Mouse (Mus musculus) adrenal gland, adult 2 months (tissue): ENCODE data around the gene Defb13. TPM values are rescaled to one million over a fixed set of nuclear protein-coding genes. Genes with fewer than 3 reads are reported as not detected.
"Not testable (repeated sequence)": the region's sequence is repeated elsewhere in the genome, so short reads cannot be mapped to it uniquely, and the experiment has no call there.

Source experiments
- DNase-seq: peaks from one replicate; pipeline ENCODE4 v3.0.0; 2021
- long read RNA-seq: library from polyadenylated mRNA; stranded (forward); transcript quantifications from one replicate; pipeline ENCODE4 v2.0.0, GENCODE M21; 2021
- polyA plus RNA-seq: library from polyadenylated mRNA; depleted of rRNA; stranded (reverse); fragments of >200 nt; gene quantifications from 2 replicates; pipeline ENCODE4 v1.2.3, GENCODE M21; 2012; rRNA removed
- total RNA-seq, 2 experiments: library from RNA; stranded (reverse); gene quantifications; 2 replicates each; pipeline ENCODE4 v1.2.3; 2021

Defb13 gene
- total RNA-seq (not detected), polyA plus RNA-seq (not detected in 2 replicates)
- long read RNA-seq = 0 reads

- DNase-seq = no peak
Measured at GRCm38 (mm10) chr8:21946462-21946861, at the start of gene Defb13. TSS of gene Defb13 (plus strand) at chr8:21946762.

GRCm38 (mm10) chr8:21906290-21906689, 40.3 kb upstream of the Defb13 start, which contains the start of gene Defb11:
TSS of gene Defb11 (minus strand) at chr8:21906412.
- DNase-seq = not testable (repeated sequence)

GRCm38 (mm10) chr8:21911931-21912330, 34.6 kb upstream of the Defb13 start:
- no peak for DNase-seq

- no peak for DNase-seq
Measured at GRCm38 (mm10) chr8:21912554-21912953, 34.0 kb upstream of the Defb13 start.

GRCm38 (mm10) chr8:21915625-21916024, 30.9 kb upstream of the Defb13 start:
- DNase-seq = no peak

- not testable (repeated sequence) for DNase-seq
Measured at GRCm38 (mm10) chr8:21930754-21931153, 15.8 kb upstream of the Defb13 start.

- no peak for DNase-seq
Measured at GRCm38 (mm10) chr8:21932610-21933009, 14.0 kb upstream of the Defb13 start, which contains the start of gene Defb15. TSS of gene Defb15 (minus strand) at chr8:21932710.

GRCm38 (mm10) chr8:21938052-21938451, 8.5 kb upstream of the Defb13 start, which contains the start of gene Defb35:
TSS of gene Defb35 (plus strand) at chr8:21938352.
- not testable (repeated sequence) for DNase-seq

GRCm38 (mm10) chr8:21947311-21948017, 902 bp downstream of the Defb13 start:
- DNase-seq = no peak

GRCm38 (mm10) chr8:21955321-21955720, 8.8 kb downstream of the Defb13 start:
- DNase-seq = peak; percentile 38

- no peak for DNase-seq
Measured at GRCm38 (mm10) chr8:21956336-21956735, 9.8 kb downstream of the Defb13 start.

- DNase-seq = no peak
Measured at GRCm38 (mm10) chr8:21958414-21958813, 11.9 kb downstream of the Defb13 start, which contains the start of gene Fam90a1a. TSS of gene Fam90a1a (plus strand) at chr8:21958714.

- DNase-seq = no peak
Measured at GRCm38 (mm10) chr8:21966646-21967045, 20.1 kb downstream of the Defb13 start.

- DNase-seq = no peak
Measured at GRCm38 (mm10) chr8:21969475-21969874, 22.9 kb downstream of the Defb13 start, which contains the start of gene Ccdc70. TSS of gene Ccdc70 (plus strand) at chr8:21969775.

- DNase-seq = no peak
Measured at GRCm38 (mm10) chr8:21978193-21978592, 31.6 kb downstream of the Defb13 start.

GRCm38 (mm10) chr8:21981664-21982337, 35.2 kb downstream of the Defb13 start:
- DNase-seq = no peak

GRCm38 (mm10) chr8:21992184-21992583, 45.6 kb downstream of the Defb13 start:
- peak; percentile 64 for DNase-seq

GRCm38 (mm10) chr8:21995181-21995580, 48.6 kb downstream of the Defb13 start:
- no peak for DNase-seq

Other genes with a start within 250 kb of the Defb13 start
- not detected for gene AY761184, start 243.1 kb upstream of the Defb13 start, total RNA-seq
- gene AY761184, start 243.1 kb upstream of the Defb13 start, polyA plus RNA-seq = not detected in 2 replicates
- gene Defa24, start 212.3 kb upstream of the Defb13 start, total RNA-seq = not detected
- not detected in 2 replicates for gene Defa24, start 212.3 kb upstream of the Defb13 start, polyA plus RNA-seq
- not detected for gene Defb50, start 123.2 kb upstream of the Defb13 start, total RNA-seq
- not detected in 2 replicates for gene Defb50, start 123.2 kb upstream of the Defb13 start, polyA plus RNA-seq
- gene Defb2, start 106.8 kb upstream of the Defb13 start, total RNA-seq = not detected
- gene Defb2, start 106.8 kb upstream of the Defb13 start, polyA plus RNA-seq = not detected in 2 replicates
- gene Defb10, start 87.9 kb upstream of the Defb13 start, total RNA-seq = not detected
- not detected in 2 replicates for gene Defb10, start 87.9 kb upstream of the Defb13 start, polyA plus RNA-seq
- not detected for gene Defb9, start 61.3 kb upstream of the Defb13 start, total RNA-seq
- not detected in 2 replicates for gene Defb9, start 61.3 kb upstream of the Defb13 start, polyA plus RNA-seq
- not detected for gene Defb11, start 40.4 kb upstream of the Defb13 start, total RNA-seq
- not detected in 2 replicates for gene Defb11, start 40.4 kb upstream of the Defb13 start, polyA plus RNA-seq
- gene Defb15, start 14.1 kb upstream of the Defb13 start, total RNA-seq = not detected
- not detected in 2 replicates for gene Defb15, start 14.1 kb upstream of the Defb13 start, polyA plus RNA-seq
- gene Defb35, start 8.4 kb upstream of the Defb13 start, total RNA-seq = not detected
- not detected in 2 replicates for gene Defb35, start 8.4 kb upstream of the Defb13 start, polyA plus RNA-seq
- gene Fam90a1a, start 12.0 kb downstream of the Defb13 start, total RNA-seq = not detected
- gene Fam90a1a, start 12.0 kb downstream of the Defb13 start, polyA plus RNA-seq = not detected in 2 replicates
- gene Ccdc70, start 23.0 kb downstream of the Defb13 start, total RNA-seq = not detected
- not detected in 2 replicates for gene Ccdc70, start 23.0 kb downstream of the Defb13 start, polyA plus RNA-seq
- gene Atp7b, start 113.5 kb downstream of the Defb13 start, total RNA-seq = 1 to 10 TPM in 1 of 2 experiments, under 1 TPM in 1; 0.81 to 1.2 TPM
- 0.08 and 0.09 TPM in 2 replicates for gene Atp7b, start 113.5 kb downstream of the Defb13 start, polyA plus RNA-seq
- 10 to 100 TPM; 36.3 to 36.7 TPM for gene Alg11, start 114.0 kb downstream of the Defb13 start, total RNA-seq
- 0.95 and 1.3 TPM in 2 replicates for gene Alg11, start 114.0 kb downstream of the Defb13 start, polyA plus RNA-seq
- 10 to 100 TPM in 1 of 2 experiments, 1 to 10 TPM in 1; 3.1 to 11.1 TPM for gene Nek5, start 178.3 kb downstream of the Defb13 start, total RNA-seq
- gene Nek5, start 178.3 kb downstream of the Defb13 start, polyA plus RNA-seq = 0.95 and 1.7 TPM in 2 replicates
- gene Nek3, start 219.7 kb downstream of the Defb13 start, total RNA-seq = 1 to 10 TPM; 5.3 to 5.6 TPM
- gene Nek3, start 219.7 kb downstream of the Defb13 start, polyA plus RNA-seq = 0.65 and 0.66 TPM in 2 replicates
- 1 to 10 TPM; 1.9 to 3.1 TPM for gene Ckap2, start 239.1 kb downstream of the Defb13 start, total RNA-seq
- gene Ckap2, start 239.1 kb downstream of the Defb13 start, polyA plus RNA-seq = 0.58 and 0.78 TPM in 2 replicates
- 10 to 100 TPM; 29.9 to 36.2 TPM for gene Vps36, start 246.0 kb downstream of the Defb13 start, total RNA-seq
- gene Vps36, start 246.0 kb downstream of the Defb13 start, polyA plus RNA-seq = 5.2 and 5.7 TPM in 2 replicates